Mouse (Mus musculus): ENCODE measurements around the gene Skor1.

DNA sequence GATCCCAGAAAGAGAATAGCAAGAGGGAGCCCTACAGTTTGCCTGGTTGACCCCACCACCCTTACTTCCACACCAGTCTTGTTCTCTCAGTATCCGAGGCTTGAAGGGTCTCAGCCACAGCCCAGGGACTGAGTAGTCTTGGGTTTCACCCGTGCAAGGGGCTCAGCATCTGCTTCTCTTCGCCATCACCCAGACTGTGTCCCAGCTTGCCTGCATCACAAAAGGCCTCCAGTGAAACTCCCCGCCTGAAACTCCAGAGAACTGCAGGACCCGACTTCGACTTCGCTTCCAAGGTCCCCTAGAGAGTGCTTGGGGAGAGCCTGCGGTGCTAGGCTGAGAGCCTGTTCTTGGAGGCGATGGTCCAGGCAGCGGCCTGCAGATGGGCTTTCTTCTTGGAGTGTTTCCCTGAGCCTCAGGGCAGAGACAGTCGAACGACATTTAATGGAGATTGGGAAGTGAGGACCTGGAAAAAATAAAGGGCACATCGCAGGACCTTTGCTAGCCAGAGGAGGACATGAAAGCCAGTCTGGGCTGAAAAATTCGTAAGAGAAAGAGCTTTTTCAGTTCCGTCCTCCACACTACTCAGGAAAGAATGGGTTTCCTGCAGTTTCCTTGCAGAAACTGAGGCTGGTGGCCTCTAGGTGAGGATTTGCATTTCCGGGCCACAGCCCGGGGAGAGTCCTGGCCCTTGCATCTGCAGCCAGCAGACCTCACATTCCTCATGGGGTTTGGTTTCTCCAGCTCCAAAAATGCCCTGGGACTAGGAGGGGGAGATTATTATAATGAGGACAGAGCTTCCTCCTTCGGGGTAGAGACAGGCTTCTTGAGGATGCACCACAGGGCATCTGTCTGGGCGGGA is 11.8 kb downstream of the Skor1 start:
- TF ChIP-seq GATA1 (IDR thresholded peaks at IDR 0.05; ENCODE audit: low read length) (no peak), TAL1 (IDR thresholded peaks at IDR 0.05; ENCODE audit: low read length) (no peak)
